Comparison of ENCODE assay signal across 16 mouse cellular contexts in genomic region chr5:45269391-45269790, GRCm38 (mm10).
"Had no signal": no experiment of that assay in that cellular context is flagged by ENCODE, and none has a peak within 500 bp of the region (broad histone marks: within the 10 kb centered on the region; RNA-seq: fewer than 3 reads in every experiment).

No protein-coding gene starts in this region.

- DNase-seq: retina, postnatal 1 day; right cerebral cortex, adult 18-20 months; right cerebral cortex, postnatal 14 days; right cerebral cortex, postnatal 25 days; right cerebral cortex, postnatal 4 days; spleen, adult 18-20 months; thymus, adult 18-20 months; thymus, adult 2 months; thymus, postnatal 14 days; thymus, postnatal 25 days; thymus, postnatal 36 days; thymus, postnatal 4 days had no signal

- H3K4me3 ChIP-seq: neural tube, embryonic 13.5 days; neural tube, embryonic 15.5 days; stomach, embryonic 15.5 days had no signal

- H3K9me3 ChIP-seq: neural tube, embryonic 13.5 days; neural tube, embryonic 15.5 days; stomach, embryonic 15.5 days had no signal

- H3K4me1 ChIP-seq: neural tube, embryonic 13.5 days; neural tube, embryonic 15.5 days; stomach, embryonic 15.5 days had no signal

- H3K27ac ChIP-seq: neural tube, embryonic 13.5 days; neural tube, embryonic 15.5 days; stomach, embryonic 15.5 days; stomach, postnatal 0 days had no signal

- H3K36me3 ChIP-seq: neural tube, embryonic 13.5 days; neural tube, embryonic 15.5 days; stomach, embryonic 15.5 days had no signal

- H3K9ac ChIP-seq: neural tube, embryonic 13.5 days; neural tube, embryonic 15.5 days; stomach, embryonic 15.5 days had no signal

- H3K27me3 ChIP-seq: neural tube, embryonic 13.5 days; neural tube, embryonic 15.5 days; stomach, embryonic 15.5 days had no signal

- H3K4me2 ChIP-seq: neural tube, embryonic 13.5 days; neural tube, embryonic 15.5 days; stomach, embryonic 15.5 days had no signal
